Mouse (Mus musculus) erythroblast, adult 5-6 weeks (primary cell): ENCODE measurements around the gene Sesn3. TPM values are rescaled to one million over a fixed set of nuclear protein-coding genes. Genes with fewer than 3 reads are reported as not detected.
"Not testable (repeated sequence)": the region's sequence is repeated elsewhere in the genome, so short reads cannot be mapped to it uniquely, and the experiment has no call there.

Source experiments
- ATAC-seq: replicated peaks from 2 replicates; pipeline ENCODE4 v1.8.0; 2016; ENCODE audit warnings: moderate number of reproducible peaks, mild to moderate bottlenecking, moderate TSS enrichment, inconsistent platforms; ENCODE audit not compliant: poor library complexity, low FRiP score, severe bottlenecking
- total RNA-seq, 2 experiments: library from RNA; stranded (forward) in 1 of 2; stranded (reverse) in 1 of 2; fragments of 150-400 nt in 1 of 2; fragments of 200-764, 138-1000 nt in 1 of 2; gene quantifications; 2 replicates each; pipeline versions ENCODE4 v1.2.3 to v1.2.4; 2015 to 2017; ENCODE audit warnings: low replicate concordance in 2 of 2

Sesn3 gene
- total RNA-seq (2015; ENCODE audit: low replicate concordance): 3.1 and 3.6 TPM in 2 replicates
- total RNA-seq (2017; ENCODE audit: low replicate concordance): 0.68 and 2.2 TPM in 2 replicates

GRCm38 (mm10) chr9:14274986-14275720 is at the start of gene Sesn3:
TSS of gene Sesn3 (plus strand) at chr9:14275067.
- no peak for ATAC-seq

GRCm38 (mm10) chr9:14227086-14227485 is 47.8 kb upstream of the Sesn3 start:
- not testable (repeated sequence) for ATAC-seq

GRCm38 (mm10) chr9:14233702-14234373 is 41.0 kb upstream of the Sesn3 start:
- no peak for ATAC-seq

GRCm38 (mm10) chr9:14235286-14235685 is 39.6 kb upstream of the Sesn3 start:
- no peak for ATAC-seq

- not testable (repeated sequence) for ATAC-seq
Observed at GRCm38 (mm10) chr9:14241003-14241402, 33.9 kb upstream of the Sesn3 start.

GRCm38 (mm10) chr9:14242308-14242707 is 32.6 kb upstream of the Sesn3 start:
- no peak for ATAC-seq

GRCm38 (mm10) chr9:14244528-14244927 is 30.3 kb upstream of the Sesn3 start:
- no peak for ATAC-seq

GRCm38 (mm10) chr9:14245013-14245586 is 29.8 kb upstream of the Sesn3 start:
- no peak for ATAC-seq

GRCm38 (mm10) chr9:14246016-14246799 is 28.7 kb upstream of the Sesn3 start:
- ATAC-seq: no peak

GRCm38 (mm10) chr9:14247480-14248208 is 27.2 kb upstream of the Sesn3 start:
- ATAC-seq: no peak

- ATAC-seq: no peak
Observed at GRCm38 (mm10) chr9:14248209-14248596, 26.7 kb upstream of the Sesn3 start.

GRCm38 (mm10) chr9:14261150-14261549 is 13.7 kb upstream of the Sesn3 start:
- no peak for ATAC-seq

GRCm38 (mm10) chr9:14262568-14262972 is 12.3 kb upstream of the Sesn3 start:
- no peak for ATAC-seq

GRCm38 (mm10) chr9:14266470-14266869 is 8.4 kb upstream of the Sesn3 start:
- ATAC-seq: no peak

- no peak for ATAC-seq
Observed at GRCm38 (mm10) chr9:14268578-14268977, 6.3 kb upstream of the Sesn3 start.

- ATAC-seq: no peak
Observed at GRCm38 (mm10) chr9:14272921-14273320, 1.9 kb upstream of the Sesn3 start.

- no peak for ATAC-seq
Observed at GRCm38 (mm10) chr9:14274586-14274985, 281 bp upstream of the Sesn3 start.

- peak; percentile 99 for ATAC-seq
Observed at GRCm38 (mm10) chr9:14275792-14276480, 1.1 kb downstream of the Sesn3 start.
